Mouse (Mus musculus) cerebellum, adult 2 months (tissue): ENCODE measurements around the gene Myf5. TPM values are rescaled to one million over a fixed set of nuclear protein-coding genes. Genes with fewer than 3 reads are reported as not detected.

Source experiments
- DNase-seq, 2 experiments: peaks; one replicate each; pipeline ENCODE4 v3.0.0; 2021
- H3K27ac ChIP-seq: fragments of 200-500 bp; 2 replicates; pipeline ENCODE4 v1.5.1; 2012; ENCODE audit warnings: low read length, control low read depth, inconsistent platforms; ENCODE audit not compliant: insufficient read depth
- H3K27me3 ChIP-seq: fragments of 200-500 bp; 2 replicates; pipeline ENCODE4 v1.6.1; 2012; ENCODE audit warnings: inconsistent platforms, mild to moderate bottlenecking, low read length, moderate library complexity; ENCODE audit not compliant: control insufficient read depth, insufficient read depth
- H3K4me1 ChIP-seq: fragments of 200-500 bp; 2 replicates; pipeline ENCODE4 v1.6.1; 2011; ENCODE audit warnings: low read length; ENCODE audit not compliant: control insufficient read depth, insufficient read depth
- H3K4me3 ChIP-seq: fragments of 200-500 bp; replicated peaks from 2 replicates; pipeline ENCODE3; 2011; ENCODE audit warnings: mild to moderate bottlenecking, low read depth, low read length, control low read depth; ENCODE audit not compliant: insufficient read depth
- CTCF ChIP-seq: fragments of 200-500 bp; IDR thresholded peaks from 2 replicates; pipeline ENCODE4 v1.5.1; 2011; ENCODE audit warnings: low read depth, mild to moderate bottlenecking, control low read depth, low read length, moderate library complexity, borderline replicate concordance; ENCODE audit not compliant: insufficient read depth
- POLR2A ChIP-seq: fragments of 200-500 bp; IDR thresholded peaks from 2 replicates; pipeline ENCODE4 v1.6.1; 2011; ENCODE audit warnings: low read length, control low read depth, borderline replicate concordance; ENCODE audit not compliant: insufficient read depth
- WGBS: fragments of 180-500 bp; shearing (Covaris S2); methylation state at CpG from one replicate; pipeline ENCODE4 v1.1.7; 2018; 5-methylcytosine and 5-hydroxymethylcytosine counted together
- polyA plus RNA-seq: library from polyadenylated mRNA; depleted of rRNA; stranded (reverse); fragments of >200 nt; gene quantifications from 2 replicates; pipeline ENCODE4 v1.2.3, GENCODE M21; 2012; rRNA removed

Gene Myf5
- polyA plus RNA-seq: not detected in 2 replicates

DNA sequence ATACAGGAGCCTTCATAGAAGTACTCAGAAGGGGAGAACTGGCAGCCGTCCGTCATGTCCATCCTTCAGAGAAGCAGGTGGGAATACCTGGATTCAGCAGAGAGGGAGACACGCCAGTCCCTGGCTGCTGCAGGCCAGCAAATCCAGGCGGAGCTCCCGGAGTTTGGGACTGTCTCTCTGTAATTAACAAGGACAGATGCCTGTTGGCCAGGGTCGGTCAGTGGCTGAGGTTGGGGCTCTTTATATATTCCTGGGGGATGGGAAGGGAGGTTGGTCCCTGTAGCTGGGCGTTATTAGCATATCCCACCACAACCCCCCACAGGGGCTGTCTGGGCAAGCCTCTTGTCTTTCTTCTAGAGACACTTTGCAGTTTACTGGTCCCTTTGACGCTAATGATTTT is at the start of gene Myf5:
Gene Myf5 (minus strand): TSS at position 265 of the 400 bp plus-strand sequence.
- WGBS: 61% methylated on average over 8 of the region's 8 CpGs
- no peak for DNase-seq

GRCm38 (mm10) chr10:107528758-107529157 is 42.8 kb upstream of the Myf5 start:
- 89% methylated on average over 1 of the region's 1 CpGs for WGBS
- TF ChIP-seq CTCF (no peak), POLR2A (no peak)
- DNase-seq: no peak
- no peaks in the 10 kb centered on the region for H3K4me1 ChIP-seq
- no peak overlapping the region for H3K27ac ChIP-seq
- no peak overlapping the region for H3K4me3 ChIP-seq
- H3K27me3 ChIP-seq: no peaks in the 10 kb centered on the region

More for the DNA sequence above, at the start of gene Myf5:
- H3K4me3 ChIP-seq: no peak within 1 kb of the TSS
- TF ChIP-seq CTCF: no peak
- TF ChIP-seq POLR2A: no peak
- H3K27ac ChIP-seq: no peak within 1 kb of the TSS
- H3K27me3 ChIP-seq: no peaks in the 10 kb centered on the region
- no peaks in the 10 kb centered on the region for H3K4me1 ChIP-seq

DNA sequence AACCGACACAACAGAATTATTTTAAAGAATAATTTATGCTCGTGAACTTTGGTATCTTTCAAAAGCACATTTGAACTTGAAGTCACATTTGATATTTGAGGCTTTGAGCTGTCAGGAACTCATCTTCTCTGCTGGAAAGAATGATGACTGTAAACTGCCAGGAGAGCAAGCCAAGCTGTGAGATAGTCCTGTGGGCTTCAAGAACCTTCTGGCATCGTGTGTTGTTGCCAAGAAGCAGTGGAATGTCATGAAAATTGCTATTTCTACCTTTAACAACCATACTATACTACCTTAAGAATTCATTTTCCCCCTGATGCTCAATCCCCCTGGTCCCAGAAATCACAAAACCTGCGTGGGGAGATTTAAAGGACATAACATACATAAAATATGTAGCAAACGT is 33.3 kb upstream of the Myf5 start:
- Histone ChIP-seq H3K27me3 (no peaks in the 10 kb centered on the region), H3K4me3 (no peak overlapping the region), H3K4me1 (no peaks in the 10 kb centered on the region; the same call in 1 of the 2 replicates), H3K27ac (no peak overlapping the region)
- 44% methylated on average over 5 of the region's 5 CpGs for WGBS
- TF ChIP-seq CTCF: no peak
- no peak for TF ChIP-seq POLR2A
- peak in 1 of 2 experiments; percentile 20 for DNase-seq

GRCm38 (mm10) chr10:107516641-107517040 is 30.7 kb upstream of the Myf5 start:
- Histone ChIP-seq H3K27me3 (no peaks in the 10 kb centered on the region), H3K4me3 (no peak overlapping the region), H3K4me1 (no peaks in the 10 kb centered on the region; the same call in 1 of the 2 replicates), H3K27ac (no peak overlapping the region)
- WGBS: 61% methylated on average over 7 of the region's 7 CpGs
- TF ChIP-seq CTCF: no peak
- TF ChIP-seq POLR2A: no peak
- DNase-seq: no peak

- WGBS: 89% methylated on average over 7 of the region's 7 CpGs
- no peak for TF ChIP-seq POLR2A
- TF ChIP-seq CTCF: no peak
- H3K4me3 ChIP-seq: no peak overlapping the region
- DNase-seq: no peak
- H3K4me1 ChIP-seq: no peaks in the 10 kb centered on the region; the same call in 1 of the 2 replicates
- no peak overlapping the region for H3K27ac ChIP-seq
- H3K27me3 ChIP-seq: no peaks in the 10 kb centered on the region
Observed at GRCm38 (mm10) chr10:107514735-107515134, 28.8 kb upstream of the Myf5 start.

GRCm38 (mm10) chr10:107506397-107506796 is 20.5 kb upstream of the Myf5 start:
- H3K27me3 ChIP-seq: no peaks in the 10 kb centered on the region
- H3K27ac ChIP-seq: no peak overlapping the region
- no peak for DNase-seq
- no peaks in the 10 kb centered on the region for H3K4me1 ChIP-seq
- no peak overlapping the region for H3K4me3 ChIP-seq
- WGBS: 87% methylated on average over 2 of the region's 2 CpGs
- TF ChIP-seq CTCF (no peak), POLR2A (no peak)

GRCm38 (mm10) chr10:107503430-107503829 is 17.5 kb upstream of the Myf5 start:
- 86% methylated on average over 4 of the region's 4 CpGs for WGBS
- H3K27me3 ChIP-seq: no peaks in the 10 kb centered on the region
- TF ChIP-seq POLR2A: no peak
- TF ChIP-seq CTCF: no peak
- DNase-seq: no peak
- no peak overlapping the region for H3K27ac ChIP-seq
- H3K4me3 ChIP-seq: no peak overlapping the region
- H3K4me1 ChIP-seq: no peaks in the 10 kb centered on the region

- TF ChIP-seq CTCF (no peak), POLR2A (no peak)
- Histone ChIP-seq H3K4me1 (no peaks in the 10 kb centered on the region), H3K27ac (no peak overlapping the region), H3K4me3 (no peak overlapping the region), H3K27me3 (no peaks in the 10 kb centered on the region)
- 89% methylated on average over 7 of the region's 7 CpGs for WGBS
- no peak for DNase-seq
Observed at GRCm38 (mm10) chr10:107502193-107502592, 16.3 kb upstream of the Myf5 start.
